Mouse (Mus musculus) right cerebral cortex, adult 18-20 months (tissue): Measurements from ENCODE around the gene Tet3.

Source experiments
- DNase-seq: peaks from one replicate; pipeline ENCODE4 v3.0.0; 2022; ENCODE audit warnings: mixed read lengths

Gene Tet3

DNA sequence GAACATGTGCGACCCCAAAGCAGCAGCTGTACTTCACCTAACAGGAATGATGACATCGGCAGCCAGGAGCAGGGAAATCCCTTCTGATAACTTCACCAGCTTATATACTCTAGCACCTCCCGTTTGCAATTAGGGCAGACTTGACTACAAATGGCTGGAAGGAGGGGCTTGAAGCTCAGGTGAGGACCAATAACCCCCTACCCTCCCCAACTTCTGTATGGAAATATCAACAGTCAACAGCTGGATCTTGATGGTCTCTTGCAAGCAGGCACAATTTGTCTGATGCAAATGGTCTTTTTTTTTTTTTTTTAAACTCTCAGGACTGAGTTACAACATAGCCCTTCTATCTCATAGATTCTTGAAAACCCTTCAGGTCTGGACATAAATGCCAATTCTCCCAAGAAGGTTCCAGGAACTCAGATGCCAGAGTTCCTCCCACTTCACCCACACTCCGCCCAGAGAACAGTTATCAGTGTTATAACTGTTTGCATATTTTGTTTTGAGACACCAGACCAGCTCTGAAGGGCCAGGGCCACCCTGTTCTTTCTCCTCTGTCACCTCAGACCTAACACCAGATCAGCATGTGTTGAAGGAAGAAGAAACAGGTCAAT lies at the start of gene Tet3:
TSS of gene Tet3 (minus strand) at position 51 of the 611 bp plus-strand sequence.
- no peak for DNase-seq

DNA sequence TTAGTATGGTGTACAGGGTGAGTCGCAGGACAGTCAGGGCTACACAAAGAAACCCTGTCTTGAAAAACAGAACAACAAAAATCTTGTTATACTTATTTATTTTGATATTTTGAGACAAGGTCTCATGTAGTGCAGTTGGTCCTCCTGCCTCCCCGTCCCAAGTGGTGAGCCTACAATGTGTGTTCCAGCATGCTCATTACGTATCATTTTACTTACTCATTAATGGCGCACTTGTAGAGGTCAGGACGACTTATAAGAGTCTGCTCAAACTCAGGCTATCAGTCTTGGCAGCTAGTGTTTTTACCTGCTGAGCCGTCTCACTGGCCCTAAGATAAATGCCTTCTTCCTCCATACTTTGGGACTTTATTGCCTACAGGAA lies 48.3 kb upstream of the Tet3 start:
- DNase-seq = no peak

DNA sequence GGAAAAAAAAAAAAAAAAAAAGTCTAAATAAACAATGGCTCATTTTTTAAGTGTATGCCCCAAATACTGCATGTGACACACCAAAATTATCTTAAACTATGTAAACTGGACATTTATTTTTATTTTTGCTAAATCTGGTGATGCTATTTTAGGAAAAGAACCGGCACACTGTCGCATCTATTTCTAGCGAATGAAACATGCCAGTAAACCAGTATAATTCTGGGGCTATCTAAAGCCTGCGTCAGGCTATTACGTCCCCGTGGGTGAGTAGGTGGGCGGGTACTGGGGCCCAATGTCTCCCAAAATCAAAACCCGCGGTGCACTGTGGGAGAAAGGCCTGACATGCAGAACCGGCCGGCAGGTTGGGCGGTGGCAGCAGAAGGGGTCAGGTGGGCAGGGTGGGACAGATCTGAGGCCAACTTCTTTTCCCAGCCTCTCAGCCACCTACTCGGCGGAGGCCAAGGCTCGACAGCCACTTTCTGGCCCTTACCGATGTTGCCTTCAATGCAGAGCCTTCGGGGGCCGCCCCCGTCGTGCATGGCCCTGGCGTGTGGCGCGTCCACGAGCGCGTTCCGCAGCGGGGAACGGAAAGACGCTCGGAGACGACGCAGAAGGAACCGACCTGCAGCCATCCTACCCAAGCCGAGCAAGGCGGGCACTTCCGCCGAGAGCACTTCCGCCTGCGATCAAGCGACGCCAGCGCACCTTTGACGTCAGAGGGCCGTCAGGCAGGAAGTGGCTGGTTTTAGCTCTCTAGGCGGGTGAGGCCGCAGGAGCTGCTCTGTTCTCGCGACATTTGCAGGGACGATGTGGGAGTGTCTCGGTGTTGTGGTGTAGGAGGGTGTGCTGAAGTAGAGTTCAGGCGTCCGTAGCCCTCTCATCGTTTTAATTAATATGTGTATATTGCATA lies 47.6 kb upstream of the Tet3 start, which contains the start of gene Dguok:
TSS of gene Dguok (minus strand) at position 712 of the 910 bp plus-strand sequence.
- peak; percentile 99 for DNase-seq

DNA sequence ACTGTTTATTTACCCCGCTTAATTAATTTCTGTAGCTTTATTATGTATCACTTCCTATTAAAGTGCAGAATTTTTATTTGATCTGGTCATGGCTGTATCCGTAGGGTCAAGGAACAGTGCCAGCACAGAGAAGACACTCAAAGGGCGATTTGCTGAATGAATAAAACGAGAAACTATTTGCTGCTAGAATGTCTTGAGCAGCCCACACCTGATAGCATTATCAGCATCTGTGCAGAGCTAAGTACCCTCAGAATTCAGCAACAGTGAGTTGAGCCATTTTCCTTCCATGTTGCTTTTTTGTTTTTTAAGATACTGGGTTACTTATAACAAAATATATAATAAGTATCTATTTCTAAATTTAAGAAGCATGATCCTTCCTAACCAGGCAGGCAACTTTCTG lies 46.7 kb upstream of the Tet3 start:
- DNase-seq = no peak

DNA sequence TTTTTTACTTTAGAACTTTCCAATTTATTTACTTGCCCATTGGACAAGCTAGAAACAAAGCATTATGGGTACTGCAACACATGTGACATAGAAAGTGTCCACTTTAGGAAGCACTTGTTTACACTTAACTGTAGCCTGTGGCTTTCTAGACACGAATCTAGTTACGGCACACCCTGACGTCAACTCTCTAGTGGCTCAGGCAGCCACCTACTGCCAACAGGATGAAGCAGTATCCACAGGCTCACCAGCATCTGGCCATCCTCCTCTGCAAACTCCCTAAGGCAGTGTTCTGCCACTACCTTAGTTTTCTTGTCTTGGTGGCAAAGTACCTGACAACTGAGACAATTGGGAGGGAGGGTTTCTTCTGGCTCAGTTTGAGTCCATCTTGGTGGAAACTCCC lies 44.5 kb upstream of the Tet3 start:
- DNase-seq = no peak

DNA sequence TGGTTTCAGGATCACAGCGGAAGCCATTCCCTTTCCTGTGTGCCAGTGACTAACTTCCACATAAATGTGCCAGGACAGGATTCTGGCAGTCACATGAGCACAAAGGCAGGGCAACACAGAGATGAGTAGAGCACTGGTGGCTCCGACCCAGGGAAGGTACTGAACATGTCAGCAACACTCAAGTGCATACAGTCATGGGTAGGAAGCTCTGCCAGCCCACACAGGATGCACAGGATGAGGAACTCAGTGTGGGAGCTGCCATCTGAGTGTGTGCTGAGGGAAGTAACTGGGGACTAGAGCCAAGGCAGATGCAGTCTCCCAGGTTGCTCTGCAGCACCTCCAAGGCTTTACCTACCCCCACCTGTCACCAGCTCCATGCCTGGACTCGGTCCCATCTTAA lies 43.8 kb upstream of the Tet3 start:
- DNase-seq = peak; percentile 71

DNA sequence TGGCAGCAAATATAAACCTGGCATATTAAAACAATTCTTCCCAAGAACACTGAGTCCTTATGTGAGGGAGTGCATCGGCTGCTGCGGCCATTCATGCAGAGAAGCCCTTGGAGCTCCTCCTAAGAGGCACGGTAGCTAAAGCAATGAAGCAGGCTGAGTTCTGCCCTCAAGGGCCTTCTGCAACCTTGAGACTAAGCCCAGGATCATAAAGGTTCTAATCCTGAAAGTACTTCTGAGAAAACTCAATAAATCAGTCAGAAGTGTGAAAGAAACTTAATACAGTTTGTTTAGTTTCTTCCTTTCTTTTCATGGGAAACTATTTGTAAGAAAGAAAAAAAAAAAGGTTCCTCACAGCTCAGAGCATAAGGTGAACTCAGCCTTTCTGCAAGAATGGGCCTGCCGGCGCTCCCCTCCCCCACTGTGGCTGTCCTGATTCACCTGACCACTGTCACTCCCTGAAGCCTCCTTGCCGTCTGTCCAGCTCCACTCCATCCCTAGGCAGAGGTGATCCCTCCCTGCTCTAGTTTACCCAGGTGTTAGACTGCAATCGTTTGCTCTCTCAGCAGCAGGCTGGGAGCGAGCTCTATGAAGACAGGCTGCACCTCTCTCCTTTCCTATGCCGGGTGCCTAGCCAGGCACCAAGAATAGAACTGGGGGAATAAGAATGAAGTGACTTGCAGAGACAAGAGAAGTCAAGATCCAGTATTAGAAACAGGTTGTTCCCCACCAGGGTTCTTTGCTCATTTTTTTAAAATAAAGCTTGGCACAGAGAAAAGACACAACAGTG lies 42.8 kb upstream of the Tet3 start:
- DNase-seq = no peak

DNA sequence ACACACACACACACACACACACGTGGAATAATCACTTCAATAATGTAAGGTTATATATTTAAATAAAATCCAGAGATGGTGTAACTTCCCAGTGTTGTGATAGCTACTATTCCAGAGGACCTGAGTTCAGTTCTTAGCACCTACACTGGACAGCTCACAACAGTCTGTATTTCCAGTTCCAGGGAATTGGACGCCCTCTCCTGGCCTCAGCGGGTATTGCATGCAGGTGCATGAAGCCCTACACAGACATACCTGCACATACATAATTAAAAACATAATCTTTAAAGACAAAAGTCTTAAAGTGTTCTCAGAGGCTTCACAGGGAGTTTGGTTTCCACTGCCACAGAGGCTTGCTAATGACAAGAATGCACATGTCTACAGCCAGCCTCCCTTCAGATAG lies 41.6 kb upstream of the Tet3 start:
- no peak for DNase-seq

DNA sequence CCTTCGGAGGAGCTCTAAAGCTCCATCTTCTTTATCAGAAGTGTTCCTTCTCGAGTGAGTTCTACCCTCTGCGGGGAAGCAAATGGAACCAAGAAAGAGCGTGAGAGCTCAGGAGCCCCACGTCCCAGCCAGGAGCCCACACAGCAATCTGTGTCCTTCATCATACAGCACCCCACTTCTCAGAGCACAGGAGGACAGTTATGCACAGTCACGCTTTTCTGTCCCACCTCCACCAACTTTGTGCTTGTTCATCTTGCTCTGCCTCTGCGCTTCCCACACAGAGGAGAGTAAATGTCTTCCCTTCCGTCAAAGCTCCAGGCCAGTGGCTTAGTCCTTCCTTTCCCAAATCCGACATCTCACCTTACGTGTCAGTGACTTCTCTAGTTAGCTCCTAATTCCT lies 40.2 kb upstream of the Tet3 start:
- peak; percentile 77 for DNase-seq

DNA sequence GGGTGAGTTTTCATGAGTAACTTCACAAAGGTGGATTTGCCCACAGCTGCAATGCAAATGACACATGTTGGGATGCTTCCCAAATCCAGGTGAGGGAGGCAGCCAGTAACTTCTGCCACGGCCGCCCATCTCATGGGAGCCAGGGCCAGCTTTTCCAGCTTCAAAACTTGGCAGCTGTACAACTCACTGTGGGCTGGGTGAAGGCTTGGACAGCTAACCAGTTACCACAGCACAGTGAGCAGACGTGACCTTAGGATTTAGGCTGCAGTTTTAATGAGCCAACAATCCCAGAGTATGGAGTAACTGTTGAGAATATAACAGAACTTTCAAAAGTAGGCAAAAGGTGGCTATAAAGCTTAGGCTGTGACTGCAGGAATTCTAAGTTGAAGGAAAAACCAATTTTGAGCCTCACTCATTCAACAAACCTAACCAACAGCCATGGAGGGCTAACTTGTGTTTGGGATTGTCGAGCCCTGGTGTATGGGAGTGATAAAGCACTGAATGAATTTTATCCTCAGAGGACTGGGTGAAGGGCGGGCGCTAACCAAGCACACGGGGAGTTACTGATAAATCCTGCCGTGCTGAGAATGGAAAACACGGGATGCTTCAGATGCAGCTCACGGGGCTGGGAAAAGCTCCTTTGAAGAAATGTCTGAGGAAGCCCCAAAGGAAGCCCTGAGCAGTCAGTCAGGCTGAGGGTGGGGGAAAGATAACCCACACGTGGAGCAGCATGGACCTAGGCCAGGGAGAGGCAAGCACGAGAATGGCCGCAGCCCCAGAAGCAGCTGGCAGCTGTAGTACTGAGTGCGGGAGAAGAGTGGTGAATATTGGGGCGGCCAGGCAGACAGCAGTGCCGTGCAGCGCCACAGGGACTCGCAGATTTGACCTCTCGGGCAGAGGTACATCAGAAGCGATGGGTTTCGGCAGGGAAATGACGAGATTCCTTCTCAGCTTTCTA lies 38.1 kb upstream of the Tet3 start:
- no peak for DNase-seq

DNA sequence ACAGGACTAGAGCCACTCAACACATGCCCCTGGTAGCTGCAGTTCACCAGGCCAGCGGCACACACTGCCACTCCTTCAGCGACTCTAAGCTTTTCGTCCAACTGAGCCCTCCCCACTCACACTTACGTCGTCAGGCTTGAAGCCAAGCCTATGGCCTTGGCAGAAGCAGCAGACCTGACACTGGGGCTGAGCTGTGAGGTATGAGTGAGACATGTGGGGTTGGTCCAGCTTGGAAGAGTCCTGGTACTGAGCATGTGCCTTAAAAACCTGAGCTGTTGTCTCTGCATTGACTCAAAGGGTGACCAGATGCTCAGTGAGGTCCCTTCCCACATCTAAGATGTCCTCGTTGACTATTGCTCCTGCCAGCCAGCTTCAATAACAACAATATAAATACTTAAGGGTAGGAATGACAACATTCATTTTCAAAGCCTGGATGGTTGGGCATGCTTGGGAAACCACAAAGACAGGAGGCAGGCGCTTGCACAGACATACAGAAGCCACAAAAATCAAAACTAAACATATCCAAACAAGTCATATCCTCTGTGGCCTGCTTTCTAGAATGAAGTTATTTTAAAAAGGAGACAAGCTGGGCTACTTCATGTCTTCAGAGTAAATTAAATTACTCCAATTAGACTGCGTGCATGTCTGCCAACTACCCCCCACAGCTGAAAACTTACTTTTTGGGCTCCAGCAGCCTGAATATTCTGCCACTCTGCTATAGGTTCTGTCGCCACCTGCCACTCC lies 37.3 kb upstream of the Tet3 start:
- DNase-seq = no peak

DNA sequence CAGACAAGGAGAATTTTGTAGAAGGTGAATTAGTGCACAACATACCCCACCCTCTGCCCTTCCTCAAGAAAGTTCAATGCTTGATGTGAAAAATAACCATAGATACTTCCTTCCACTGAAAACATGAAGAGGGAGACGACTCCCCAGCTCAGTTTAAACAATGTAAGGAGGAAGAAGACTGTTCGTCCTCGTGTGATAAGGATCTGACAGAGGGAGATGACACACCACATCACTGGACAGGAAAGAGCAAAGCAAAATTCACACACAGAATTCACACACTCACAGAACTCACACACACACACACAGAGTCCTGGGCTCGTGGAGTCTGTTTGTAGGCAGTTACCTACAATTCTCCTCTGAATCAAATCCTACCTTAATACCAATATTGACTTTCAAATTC lies 31.7 kb upstream of the Tet3 start:
- no peak for DNase-seq

DNA sequence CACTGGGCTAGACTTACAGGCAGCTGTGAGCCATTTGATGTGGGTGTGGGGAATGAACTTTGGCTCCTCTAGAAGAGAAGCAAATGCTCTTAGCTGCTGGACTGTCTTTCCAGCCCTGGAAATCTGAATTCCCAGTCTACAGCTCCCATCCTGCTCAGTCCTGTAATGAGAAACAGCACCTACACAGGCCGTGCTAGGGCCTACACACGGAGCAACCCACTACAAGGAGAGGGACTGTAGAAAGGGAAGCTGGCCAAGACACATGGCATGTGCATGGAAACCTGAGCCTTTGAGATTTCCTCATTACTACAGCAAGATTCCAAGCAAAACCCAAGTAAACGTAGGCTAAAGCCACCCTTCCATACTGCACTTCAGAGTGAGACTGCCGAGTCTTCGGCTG lies 29.3 kb upstream of the Tet3 start:
- no peak for DNase-seq

DNA sequence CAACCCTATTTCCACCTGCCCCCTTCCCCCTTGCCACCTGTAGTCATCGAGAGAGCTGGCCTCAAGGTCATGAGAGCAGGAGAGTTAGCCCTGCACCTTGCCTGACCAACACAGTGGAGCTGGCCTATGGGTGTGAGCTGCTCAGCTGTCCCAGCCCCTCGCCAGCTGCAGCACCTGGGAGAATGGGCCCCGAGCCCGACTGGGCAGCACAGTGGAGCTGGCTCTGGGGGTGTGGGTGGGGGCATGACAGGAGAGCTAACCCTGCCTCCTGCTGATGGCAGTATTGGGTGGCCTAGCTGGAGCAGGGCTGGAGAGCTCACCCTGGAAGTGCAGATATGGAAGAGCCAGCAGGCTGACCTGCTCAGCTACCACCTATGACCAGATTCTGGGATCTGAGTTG lies 28.4 kb upstream of the Tet3 start:
- DNase-seq = no peak

DNA sequence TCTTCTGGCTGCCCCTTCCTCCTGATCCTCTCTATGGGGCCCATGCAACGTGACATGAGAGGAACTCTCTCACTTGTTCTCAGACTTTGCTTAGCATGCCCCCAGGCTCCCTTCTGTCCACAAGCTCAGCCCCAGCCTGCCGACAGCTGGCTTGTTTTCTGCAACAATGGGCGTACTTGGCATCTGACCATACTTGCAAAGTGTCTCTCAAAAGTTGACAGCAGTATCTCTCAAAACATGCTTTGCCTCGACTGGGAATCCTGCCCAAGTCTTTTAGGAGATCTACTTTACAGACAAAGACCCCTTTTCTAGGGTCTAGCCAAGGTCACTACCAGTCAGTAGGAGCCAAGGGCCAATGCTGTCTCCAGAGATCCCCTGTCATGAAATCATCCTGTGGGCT lies 27.0 kb upstream of the Tet3 start:
- no peak for DNase-seq

DNA sequence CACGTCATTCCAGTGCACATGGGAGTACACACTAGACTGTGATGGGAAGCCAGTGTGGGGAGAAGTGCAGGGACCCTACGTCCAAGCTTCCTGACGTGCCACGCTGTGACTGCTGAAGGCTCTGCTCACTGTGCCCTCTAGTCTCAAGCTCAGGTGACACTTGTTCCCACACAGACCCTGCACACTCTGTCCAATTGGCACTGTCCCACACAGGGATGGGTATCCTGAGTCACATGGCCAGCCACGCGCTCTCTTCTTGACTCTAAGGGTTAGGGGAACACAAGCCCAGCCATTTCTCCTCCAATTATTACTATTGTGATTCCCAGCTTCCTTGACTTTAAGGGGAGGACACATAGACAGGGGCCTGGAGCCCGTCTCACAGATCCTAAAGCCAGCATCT lies 24.9 kb upstream of the Tet3 start:
- DNase-seq = no peak

DNA sequence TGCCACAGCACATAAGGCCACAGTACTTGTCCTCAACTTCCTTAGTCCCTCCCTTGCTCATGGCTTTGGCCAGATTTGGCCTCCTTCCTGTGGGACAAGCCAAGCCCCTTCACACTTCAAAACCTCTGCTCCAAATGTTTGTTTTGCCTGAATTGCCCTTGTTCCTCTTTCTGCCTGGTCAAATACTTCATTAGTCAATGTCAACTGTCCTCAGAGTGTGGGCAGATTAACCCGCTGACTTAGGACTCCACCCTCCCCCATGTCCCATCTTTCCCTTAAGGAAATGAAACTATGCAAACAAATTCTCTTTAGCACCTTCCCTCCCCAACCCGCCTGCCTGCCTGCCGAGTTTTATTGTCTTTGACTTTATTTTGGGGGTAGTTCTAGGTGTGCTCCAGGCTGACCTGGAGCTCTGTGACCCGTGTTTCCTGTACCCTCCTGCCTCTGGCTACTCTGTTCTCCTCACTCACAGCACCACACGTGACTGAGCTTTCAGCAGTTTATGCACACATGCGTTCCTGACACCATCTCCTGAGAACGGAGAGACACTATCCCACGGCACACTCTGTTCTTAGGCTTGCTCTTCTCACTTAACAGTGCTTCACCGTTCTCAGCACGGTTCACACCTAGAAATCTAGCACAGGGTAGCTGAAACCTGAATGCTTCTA lies 23.7 kb upstream of the Tet3 start:
- no peak for DNase-seq

DNA sequence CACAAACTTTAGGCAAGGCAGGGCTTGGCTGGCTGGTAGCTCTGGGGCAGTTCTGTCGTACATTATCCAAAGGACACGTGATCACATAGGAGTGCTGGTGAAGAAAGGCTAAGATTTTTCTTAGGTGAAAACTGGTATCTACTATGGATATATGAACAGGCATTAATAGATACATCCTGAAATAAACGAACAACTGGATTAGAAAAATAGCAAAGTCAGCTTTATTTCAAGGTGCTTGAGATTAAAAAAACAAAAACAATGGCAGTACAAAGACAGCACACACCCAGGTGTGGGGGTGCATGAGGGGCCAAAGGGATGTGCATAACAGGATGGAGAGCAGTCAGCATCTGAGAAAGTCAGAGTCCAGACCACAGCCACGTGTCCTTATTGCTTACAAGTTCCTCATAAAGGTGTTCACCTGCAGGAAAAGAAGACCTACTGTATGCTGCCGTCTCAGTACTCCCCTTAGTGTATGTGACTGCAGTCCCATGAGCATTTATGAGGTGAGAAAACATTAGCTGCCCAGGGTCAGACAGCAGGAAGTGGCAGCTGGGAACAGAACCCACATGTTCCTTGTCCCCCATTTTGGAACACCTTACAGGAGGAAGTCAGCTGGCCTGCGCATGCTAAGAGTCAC lies 21.3 kb upstream of the Tet3 start:
- DNase-seq = no peak

DNA sequence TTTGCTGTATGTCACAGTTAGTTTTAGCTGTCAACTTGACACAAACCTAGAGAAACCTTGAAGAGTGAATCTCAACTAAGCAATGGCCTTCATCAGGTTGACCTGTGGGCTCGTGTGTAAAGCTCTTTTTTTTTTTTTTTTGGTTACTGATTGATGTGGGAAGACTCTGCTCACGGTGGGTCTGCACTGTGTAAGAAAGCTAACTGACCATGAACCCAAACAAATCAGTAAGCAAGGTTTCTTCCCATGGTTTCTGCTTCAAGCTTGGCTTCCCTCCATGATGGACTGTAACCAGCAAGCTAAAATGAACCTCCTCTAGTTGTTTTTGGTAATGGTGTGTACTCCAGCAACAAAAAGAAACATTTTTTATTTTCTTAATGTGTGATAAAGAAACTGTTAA lies 20.3 kb upstream of the Tet3 start:
- DNase-seq = no peak

DNA sequence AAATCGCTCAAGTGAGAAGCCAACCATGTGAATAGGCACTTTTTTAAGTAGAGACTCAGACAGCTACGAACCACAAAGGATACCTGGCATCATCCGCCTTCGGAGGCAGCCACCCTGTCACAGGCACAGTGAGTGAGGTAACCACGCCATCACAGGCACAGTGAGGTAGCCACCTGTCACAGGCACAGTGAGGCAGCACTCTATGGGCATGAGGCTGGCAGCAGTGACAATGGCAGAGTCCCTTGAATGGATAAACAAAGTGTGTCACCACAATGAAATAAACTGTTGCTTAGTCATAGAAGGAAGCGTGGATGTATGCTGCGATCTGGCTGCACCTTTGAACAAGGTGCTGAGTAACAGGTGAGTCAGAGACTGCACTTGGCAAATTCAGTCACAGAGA lies 19.7 kb upstream of the Tet3 start:
- DNase-seq = no peak

DNA sequence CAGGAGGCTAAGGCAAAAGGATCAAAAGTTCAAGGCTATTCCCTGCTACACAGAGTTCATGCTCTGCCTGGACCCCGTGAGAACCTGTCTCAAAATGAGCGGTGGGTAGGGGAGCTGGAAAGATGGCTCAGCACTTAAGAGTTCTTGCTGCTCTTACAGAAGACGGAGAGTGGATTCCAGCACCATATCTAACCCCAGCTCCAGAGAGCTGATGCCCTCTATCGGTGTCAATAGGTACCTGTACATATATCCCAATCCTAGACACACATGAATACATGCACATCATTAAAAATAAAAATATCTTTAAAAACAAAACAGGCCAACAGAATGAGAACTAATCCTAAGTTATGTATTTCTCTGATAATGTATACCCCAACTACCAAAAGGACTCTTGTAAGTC lies 19.3 kb upstream of the Tet3 start:
- no peak for DNase-seq
